Comparison of ENCODE assay signal across 8 mouse cellular contexts in genomic region chr8:83441656-83442242, GRCm38 (mm10). TPM values are rescaled to one million over a fixed set of nuclear protein-coding genes. Genes with fewer than 3 reads are reported as not detected.
DNase-seq lines count a peak whose midpoint lies in the region; ATAC-seq and TF ChIP-seq lines count a peak whose summit lies in the region.

No protein-coding gene starts in this region.

- H3K4me3 ChIP-seq in kidney, adult 2 months (ENCODE audit: insufficient read depth, low read depth, low read length) = peak overlapping the region; percentile 79
- H3K4me3 ChIP-seq in MEL (ENCODE audit: control insufficient read depth in 1 of 2, insufficient read depth in 1 of 2, low read depth in 2 of 2, low read length in 2 of 2) = peak overlapping the region; percentile 76 to 93
- peak overlapping the region; percentile 75 for H3K4me3 ChIP-seq in forebrain, embryonic 11.5 days (ENCODE audit: low read depth, low read length)
- H3K4me3 ChIP-seq in limb, embryonic 14.5 days (replicated peaks; ENCODE audit: low read length) = peak overlapping the region; percentile 90
- H3K4me3 ChIP-seq in stomach, postnatal 0 days (ENCODE audit: low read depth, low read length) = peak overlapping the region; percentile 75

- no peak for TF ChIP-seq EP300 in MEL (IDR thresholded peaks at IDR 0.05; ENCODE audit: low read depth in 1 of 2, low read length in 2 of 2)
- TF ChIP-seq EP300 in stomach, postnatal 0 days (optimal IDR thresholded peaks at IDR 0.05) = no peak

- WGBS in kidney, adult 2 months = 2% methylated on average over 29 of the region's 29 CpGs
- 2% methylated on average over 29 of the region's 29 CpGs for WGBS in forebrain, embryonic 11.5 days
- WGBS in limb, embryonic 14.5 days = 1% methylated on average over 29 of the region's 29 CpGs
- 2% methylated on average over 29 of the region's 29 CpGs for WGBS in stomach, postnatal 0 days

- no peak for TF ChIP-seq POLR2A in kidney, adult 2 months (IDR thresholded peaks at IDR 0.05; ENCODE audit: low read depth, low read length)
- no peak for TF ChIP-seq POLR2A in MEL (IDR thresholded peaks at IDR 0.05; ENCODE audit: control insufficient read depth in 1 of 2, insufficient read depth in 1 of 2, low read depth in 1 of 2, low read length in 2 of 2, poor library complexity in 1 of 2)
- no peak for TF ChIP-seq POLR2A in limb, embryonic 14.5 days (IDR thresholded peaks at IDR 0.05; ENCODE audit: borderline replicate concordance, extremely low read depth, insufficient read depth, insufficient read length)

- no peak overlapping the region for H3K27ac ChIP-seq in kidney, adult 2 months (ENCODE audit: insufficient read depth, low read depth, low read length)
- H3K27ac ChIP-seq in MEL (ENCODE audit: control insufficient read depth, low read depth, low read length) = peak overlapping the region; percentile 47
- peak overlapping the region; percentile 82 for H3K27ac ChIP-seq in forebrain, embryonic 11.5 days (ENCODE audit: low read depth, low read length)
- H3K27ac ChIP-seq in limb, embryonic 14.5 days (replicated peaks; ENCODE audit: low read depth, low read length) = peak overlapping the region; percentile 86
- H3K27ac ChIP-seq in stomach, postnatal 0 days (replicated peaks) = peak overlapping the region; percentile 90

- H3K27me3 ChIP-seq in kidney, adult 2 months (replicated peaks; ENCODE audit: control insufficient read depth, insufficient read depth, low read length) = no peaks in the 10 kb centered on the region
- H3K27me3 ChIP-seq in MEL (ENCODE audit: control insufficient read depth in 1 of 2, insufficient read depth in 2 of 2, low read length in 2 of 2) = no peaks in the 10 kb centered on the region
- H3K27me3 ChIP-seq in forebrain, embryonic 11.5 days (ENCODE audit: control insufficient read depth, insufficient read depth, low read length) = no peaks in the 10 kb centered on the region
- no peaks in the 10 kb centered on the region for H3K27me3 ChIP-seq in limb, embryonic 14.5 days (ENCODE audit: control insufficient read depth, insufficient read depth, low read length)
- H3K27me3 ChIP-seq in stomach, postnatal 0 days (ENCODE audit: control insufficient read depth, insufficient read depth, low read length) = no peaks in the 10 kb centered on the region

- H3K4me1 ChIP-seq in kidney, adult 2 months (ENCODE audit: control insufficient read depth, insufficient read depth, low read length) = no peaks in the 10 kb centered on the region
- H3K4me1 ChIP-seq in MEL (ENCODE audit: control insufficient read depth in 1 of 2, insufficient read depth in 2 of 2, low read length in 2 of 2) = peaks cover 3 to 8% of the 10 kb centered on the region in 2 experiments
- H3K4me1 ChIP-seq in forebrain, embryonic 11.5 days (replicated peaks; ENCODE audit: control insufficient read depth, insufficient read depth, low read length) = peaks cover 4% of the 10 kb centered on the region; the same call in 1 of the 2 replicates
- peaks cover 8% of the 10 kb centered on the region for H3K4me1 ChIP-seq in limb, embryonic 14.5 days (ENCODE audit: control insufficient read depth, insufficient read depth, low read length)
- H3K4me1 ChIP-seq in stomach, postnatal 0 days (replicated peaks; ENCODE audit: control insufficient read depth, insufficient read depth) = no peaks in the 10 kb centered on the region

- peak overlapping the region; percentile 87 for H3K9ac ChIP-seq in MEL (ENCODE audit: control insufficient read depth, low read depth, low read length, poor library complexity, severe bottlenecking)
- H3K9ac ChIP-seq in forebrain, embryonic 11.5 days (ENCODE audit: low read length) = peak overlapping the region; percentile 88
- peak overlapping the region; percentile 94 for H3K9ac ChIP-seq in limb, embryonic 14.5 days (ENCODE audit: low read depth, low read length, severe bottlenecking)
- peak overlapping the region; percentile 89 for H3K9ac ChIP-seq in stomach, postnatal 0 days (ENCODE audit: low read length)

- peaks cover 20% of the 10 kb centered on the region for H3K79me2 ChIP-seq in MEL (ENCODE audit: control insufficient read depth, insufficient read depth, low read length, poor library complexity)

- H3K9me3 ChIP-seq in MEL (replicated peaks; ENCODE audit: insufficient read depth, low read length) = no peaks in the 10 kb centered on the region
- no peaks in the 10 kb centered on the region for H3K9me3 ChIP-seq in forebrain, embryonic 11.5 days (ENCODE audit: control insufficient read depth, low read length)
- no peaks in the 10 kb centered on the region for H3K9me3 ChIP-seq in limb, embryonic 14.5 days (ENCODE audit: control insufficient read depth, low read length)
- H3K9me3 ChIP-seq in stomach, postnatal 0 days (ENCODE audit: control insufficient read depth, low read length) = no peaks in the 10 kb centered on the region

- peak; percentile 4 for DNase-seq in kidney, adult 2 months
- DNase-seq in kidney, postnatal 25 days = no peak
- peak; percentile 61 for DNase-seq in MEL (ENCODE audit: low read depth, low spot score)
- no peak for DNase-seq in forebrain, embryonic 11.5 days (ENCODE audit: low spot score)
- DNase-seq in limb, embryonic 14.5 days (ENCODE audit: low spot score) = no peak
- DNase-seq in stomach, postnatal 0 days (ENCODE audit: low spot score) = no peak
- no peak for DNase-seq in adrenal gland, adult 8-10 months
- DNase-seq in kidney, adult 9 months = no peak

- no peak for TF ChIP-seq RAD21 in MEL (IDR thresholded peaks at IDR 0.05; ENCODE audit: low read depth, low read length)

- ATAC-seq in forebrain, embryonic 11.5 days (replicated peaks; ENCODE audit: low FRiP score) = no peak
- no peak for ATAC-seq in limb, embryonic 14.5 days (ENCODE audit: low FRiP score, low read depth)
- no peak for ATAC-seq in stomach, postnatal 0 days (ENCODE audit: low FRiP score, low TSS enrichment)

- TF ChIP-seq CTCF in kidney, adult 2 months (conservative IDR thresholded peaks at IDR 0.05; ENCODE audit: insufficient read depth, insufficient read length, low read depth, low read length) = no peak
- TF ChIP-seq CTCF in MEL (IDR thresholded peaks at IDR 0.05 in 2 of 3, conservative IDR thresholded peaks at IDR 0.05 in 1 of 3; ENCODE audit: control insufficient read depth in 1 of 3, insufficient read depth in 1 of 3, low read depth in 2 of 3, low read length in 3 of 3, poor library complexity in 1 of 3, severe bottlenecking in 1 of 3) = no peak
- TF ChIP-seq CTCF in stomach, postnatal 0 days (IDR thresholded peaks at IDR 0.05; ENCODE audit: low read depth) = no peak

- H3K36me3 ChIP-seq in kidney, adult 2 months (ENCODE audit: control insufficient read depth, insufficient read depth, low read length) = no peaks in the 10 kb centered on the region; the same call in 1 of the 2 replicates
- H3K36me3 ChIP-seq in MEL (ENCODE audit: control insufficient read depth in 1 of 2, insufficient read depth in 2 of 2, low read length in 2 of 2) = peaks cover 3 to 13% of the 10 kb centered on the region in 2 experiments
- no peaks in the 10 kb centered on the region; the same call in 1 of the 2 replicates for H3K36me3 ChIP-seq in forebrain, embryonic 11.5 days (ENCODE audit: control insufficient read depth, insufficient read depth, low read length)
- peaks cover 12% of the 10 kb centered on the region; the same call in 1 of the 2 replicates for H3K36me3 ChIP-seq in limb, embryonic 14.5 days (ENCODE audit: control insufficient read depth, insufficient read depth, low read length)
- H3K36me3 ChIP-seq in stomach, postnatal 0 days (ENCODE audit: control insufficient read depth, insufficient read depth, low read length) = 0 out of 2 replicates have a peak, but pooled peaks cover 2% of the 10 kb centered on the region

- peak overlapping the region; percentile 56 for H3K4me2 ChIP-seq in forebrain, embryonic 11.5 days (ENCODE audit: low read depth, low read length, severe bottlenecking)
- H3K4me2 ChIP-seq in limb, embryonic 14.5 days (replicated peaks; ENCODE audit: low read depth, low read length, severe bottlenecking) = peak overlapping the region; percentile 68
- H3K4me2 ChIP-seq in stomach, postnatal 0 days (replicated peaks; ENCODE audit: low read depth) = peak overlapping the region; percentile 72

TF ChIP-seq in MEL, 35 proteins besides CTCF, POLR2A, EP300 and RAD21:
- TF ChIP-seq BHLHE40 (IDR thresholded peaks at IDR 0.05; ENCODE audit: borderline replicate concordance, low read depth, low read length) (no peak), RCOR1 (IDR thresholded peaks at IDR 0.05; ENCODE audit: low read depth, low read length) (no peak), ZMIZ1 (IDR thresholded peaks at IDR 0.05; ENCODE audit: low read depth, low read length) (no peak), MEF2A (IDR thresholded peaks at IDR 0.05; ENCODE audit: extremely low read depth, insufficient replicate concordance, low read depth, low read length, poor library complexity, severe bottlenecking) (no peak), JUND (IDR thresholded peaks at IDR 0.05; ENCODE audit: low read depth, low read length) (no peak), KAT2A (conservative IDR thresholded peaks at IDR 0.05; ENCODE audit: low read depth, low read length) (no peak), GATA1 (IDR thresholded peaks at IDR 0.05; ENCODE audit: low read depth, low read length) (no peak), MAZ (IDR thresholded peaks at IDR 0.05; ENCODE audit: low read depth, low read length) (no peak)

RNA-seq across cellular contexts. Expression of gene Scoc, which starts 16.4 kb away (rescaled TPM):
- polyA plus RNA-seq in kidney, adult 2 months (2012; rRNA removed) = 15.9 and 24.5 TPM in 2 replicates
- total RNA-seq in MEL (2012; rRNA removed) = 24.4 and 29.5 TPM in 2 replicates
- 10 to 100 TPM in 1 of 2 experiments, not detected in 1; 14.7 TPM for polyA plus RNA-seq in MEL (2012; ENCODE audit: insufficient read depth in 1 of 2, insufficient read length in 2 of 2, low read depth in 1 of 2, low replicate concordance in 2 of 2, missing spikeins in 1 of 2)
- polyA plus RNA-seq in forebrain, embryonic 11.5 days (2014; fragmentation: Nextera tagmentation; extraction: Ambion mirVana) = 143 and 161 TPM in 2 replicates
- polyA plus RNA-seq in limb, embryonic 14.5 days (2012; rRNA removed) = 59.6 and 81.6 TPM in 2 replicates
- polyA plus RNA-seq in limb, embryonic 14.5 days (2014; fragmentation: Nextera tagmentation; extraction: Ambion mirVana) = 118 and 119 TPM in 2 replicates
- 67.4 and 73.4 TPM in 2 replicates for polyA plus RNA-seq in stomach, postnatal 0 days (2015; fragmentation: Nextera tagmentation; extraction: Ambion mirVana)
- 10 to 100 TPM; 64.7 to 84.2 (median 75.1) TPM for total RNA-seq in adrenal gland, adult 8-10 months (2022)

RNA-seq across cellular contexts. Expression of gene Clgn, which starts 52.1 kb away (rescaled TPM):
- 0.03 and 0.06 TPM in 2 replicates for polyA plus RNA-seq in kidney, adult 2 months (2012; rRNA removed)
- 0.04 TPM in 1 of 2 replicates, not detected in the other for total RNA-seq in MEL (2012; rRNA removed)
- under 1 TPM in 1 of 2 experiments, not detected in 1; 0.06 TPM for polyA plus RNA-seq in MEL (2012; ENCODE audit: insufficient read depth in 1 of 2, insufficient read length in 2 of 2, low read depth in 1 of 2, low replicate concordance in 2 of 2, missing spikeins in 1 of 2)
- polyA plus RNA-seq in forebrain, embryonic 11.5 days (2014; fragmentation: Nextera tagmentation; extraction: Ambion mirVana) = 6.0 and 6.3 TPM in 2 replicates
- 0.40 and 0.43 TPM in 2 replicates for polyA plus RNA-seq in limb, embryonic 14.5 days (2012; rRNA removed)
- polyA plus RNA-seq in limb, embryonic 14.5 days (2014; fragmentation: Nextera tagmentation; extraction: Ambion mirVana) = 0.33 and 0.87 TPM in 2 replicates
- polyA plus RNA-seq in stomach, postnatal 0 days (2015; fragmentation: Nextera tagmentation; extraction: Ambion mirVana) = 0.19 and 0.27 TPM in 2 replicates
- under 1 TPM in 2 of 4 experiments, not detected in 2; 0.07 to 0.24 TPM for total RNA-seq in adrenal gland, adult 8-10 months (2022)

Comparison
In these comparisons a context has a peak if more than half of its experiments do, and no peak if none do; other contexts are left out.
1. DNase-seq: peak in kidney, adult 2 months (single experiment) and MEL (single experiment); none in kidney, postnatal 25 days (0 of 2), forebrain, embryonic 11.5 days (single experiment), limb, embryonic 14.5 days (single experiment), stomach, postnatal 0 days (single experiment), adrenal gland, adult 8-10 months (single experiment) and kidney, adult 9 months (single experiment).
2. Peak in every context shown above with its lines, with median percentiles within 50 percentile points of each other: H3K4me3 ChIP-seq, H3K9ac ChIP-seq and H3K4me2 ChIP-seq.